In genomic region chr2:170153421-170154271, GRCm38 (mm10) we compare ENCODE assay signal across 8 mouse cellular contexts. TPM values are rescaled to one million over a fixed set of nuclear protein-coding genes. Genes with fewer than 3 reads are reported as not detected.
A peak's percentile ranks its signal among the peaks of the same experiment; 100 is the strongest.
DNase-seq lines count a peak whose midpoint lies in the region; ATAC-seq and TF ChIP-seq lines count a peak whose summit lies in the region.

No protein-coding gene starts in this region.

- H3K4me3 ChIP-seq in forebrain, embryonic 15.5 days = peak overlapping the region; percentile 27
- peak overlapping the region; percentile 28 for H3K4me3 ChIP-seq in hindbrain, embryonic 11.5 days (ENCODE audit: low read depth, low read length)
- peak overlapping the region; percentile 37 for H3K4me3 ChIP-seq in limb, embryonic 15.5 days
- H3K4me3 ChIP-seq in midbrain, postnatal 0 days (ENCODE audit: low read depth, low read length) = peak overlapping the region; percentile 22; the same call in 1 of the 2 replicates

- no peak overlapping the region for H3K27ac ChIP-seq in forebrain, embryonic 15.5 days (replicated peaks)
- H3K27ac ChIP-seq in hindbrain, embryonic 11.5 days (ENCODE audit: low read depth, low read length) = no peak overlapping the region
- peak overlapping the region; percentile 44; the same call in 1 of the 2 replicates for H3K27ac ChIP-seq in limb, embryonic 15.5 days
- no peak overlapping the region for H3K27ac ChIP-seq in midbrain, postnatal 0 days (ENCODE audit: low read depth, low read length)

- TF ChIP-seq CTCF in midbrain, postnatal 0 days (IDR thresholded peaks at IDR 0.05) = no peak

- WGBS in forebrain, embryonic 15.5 days = 4% methylated on average over 37 of the region's 37 CpGs
- 1% methylated on average over 37 of the region's 37 CpGs for WGBS in hindbrain, embryonic 11.5 days
- WGBS in limb, embryonic 15.5 days = 6% methylated on average over 37 of the region's 37 CpGs
- WGBS in midbrain, postnatal 0 days = 10% methylated on average over 37 of the region's 37 CpGs

- H3K4me1 ChIP-seq in forebrain, embryonic 15.5 days = peaks cover 31% of the 10 kb centered on the region
- no peaks in the 10 kb centered on the region for H3K4me1 ChIP-seq in hindbrain, embryonic 11.5 days (replicated peaks; ENCODE audit: control insufficient read depth, insufficient read depth, low read length)
- H3K4me1 ChIP-seq in limb, embryonic 15.5 days = peaks cover 23% of the 10 kb centered on the region
- no peaks in the 10 kb centered on the region for H3K4me1 ChIP-seq in midbrain, postnatal 0 days (ENCODE audit: insufficient read depth, low read length)

- no peaks in the 10 kb centered on the region for H3K9me3 ChIP-seq in forebrain, embryonic 15.5 days
- no peaks in the 10 kb centered on the region for H3K9me3 ChIP-seq in hindbrain, embryonic 11.5 days (ENCODE audit: control insufficient read depth, low read length)
- H3K9me3 ChIP-seq in limb, embryonic 15.5 days = no peaks in the 10 kb centered on the region
- H3K9me3 ChIP-seq in midbrain, postnatal 0 days (ENCODE audit: low read length) = no peaks in the 10 kb centered on the region

- DNase-seq in adrenal gland, adult 8-10 months = peak; percentile 55
- DNase-seq in hindbrain, embryonic 11.5 days (ENCODE audit: low spot score) = peak; percentile 58
- DNase-seq in midbrain, postnatal 0 days (ENCODE audit: low spot score) = no peak
- peak; percentile 63 for DNase-seq in thymus, postnatal 25 days
- DNase-seq in left cerebral cortex, adult 11 months (ENCODE audit: low spot score) = no peak

- H3K9ac ChIP-seq in forebrain, embryonic 15.5 days (replicated peaks) = 0 out of 2 replicates have a peak overlapping the region, but pooled peaks have one; percentile 19
- peak overlapping the region; percentile 35 for H3K9ac ChIP-seq in hindbrain, embryonic 11.5 days (ENCODE audit: low read depth, low read length)
- H3K9ac ChIP-seq in limb, embryonic 15.5 days = peak overlapping the region; percentile 12; the same call in 1 of the 2 replicates
- no peak overlapping the region for H3K9ac ChIP-seq in midbrain, postnatal 0 days (replicated peaks; ENCODE audit: low read length, poor library complexity, severe bottlenecking)

- H3K27me3 ChIP-seq in forebrain, embryonic 15.5 days = no peaks in the 10 kb centered on the region
- no peaks in the 10 kb centered on the region for H3K27me3 ChIP-seq in hindbrain, embryonic 11.5 days (ENCODE audit: control insufficient read depth, insufficient read depth, low read length)
- no peaks in the 10 kb centered on the region for H3K27me3 ChIP-seq in limb, embryonic 15.5 days
- no peaks in the 10 kb centered on the region for H3K27me3 ChIP-seq in midbrain, postnatal 0 days (ENCODE audit: insufficient read depth, low read length)

- H3K4me2 ChIP-seq in forebrain, embryonic 15.5 days (replicated peaks) = peak overlapping the region; percentile 50
- peak overlapping the region; percentile 63 for H3K4me2 ChIP-seq in hindbrain, embryonic 11.5 days (replicated peaks; ENCODE audit: low read depth, low read length)
- peak overlapping the region; percentile 67 for H3K4me2 ChIP-seq in limb, embryonic 15.5 days
- H3K4me2 ChIP-seq in midbrain, postnatal 0 days (ENCODE audit: low read depth, low read length, poor library complexity, severe bottlenecking) = peak overlapping the region; percentile 36

- no peaks in the 10 kb centered on the region for H3K36me3 ChIP-seq in forebrain, embryonic 15.5 days
- H3K36me3 ChIP-seq in hindbrain, embryonic 11.5 days (ENCODE audit: control insufficient read depth, insufficient read depth, low read length) = no peaks in the 10 kb centered on the region
- no peaks in the 10 kb centered on the region for H3K36me3 ChIP-seq in limb, embryonic 15.5 days
- no peaks in the 10 kb centered on the region for H3K36me3 ChIP-seq in midbrain, postnatal 0 days (ENCODE audit: insufficient read depth, low read length)

- peak; percentile 28 for ATAC-seq in CD4-positive, CD25-positive, alpha-beta regulatory T cell, adult 4 months
- no peak for ATAC-seq in forebrain, embryonic 15.5 days (replicated peaks)
- ATAC-seq in hindbrain, embryonic 11.5 days (ENCODE audit: low FRiP score) = no peak
- no peak for ATAC-seq in limb, embryonic 15.5 days (ENCODE audit: insufficient number of reproducible peaks, low FRiP score, low TSS enrichment, low read depth)
- ATAC-seq in midbrain, postnatal 0 days (ENCODE audit: low FRiP score) = no peak

RNA-seq across cellular contexts. Expression of gene Zfp217, which starts 5.7 kb away (rescaled TPM):
- 10 to 100 TPM in 1 of 2 experiments, 1 to 10 TPM in 1; 8.1 to 10.4 TPM for polyA plus RNA-seq in CD4-positive, CD25-positive, alpha-beta regulatory T cell, adult 4 months (2017; shearing (Covaris generic))
- total RNA-seq in adrenal gland, adult 8-10 months (2022) = 10 to 100 TPM; 23.0 to 38.9 (median 32.6) TPM
- 1.4 and 1.9 TPM in 2 replicates for polyA plus RNA-seq in forebrain, embryonic 15.5 days (2015; fragmentation: Nextera tagmentation; extraction: Ambion mirVana)
- polyA plus RNA-seq in hindbrain, embryonic 11.5 days (2014; fragmentation: Nextera tagmentation; extraction: Ambion mirVana) = 3.2 and 4.8 TPM in 2 replicates
- 2.9 and 3.3 TPM in 2 replicates for polyA plus RNA-seq in limb, embryonic 15.5 days (2015; fragmentation: Nextera tagmentation; extraction: Ambion mirVana)
- 3.7 and 3.8 TPM in 2 replicates for total RNA-seq in midbrain, postnatal 0 days (2014; rRNA removed)
- polyA plus RNA-seq in midbrain, postnatal 0 days (2015; fragmentation: Nextera tagmentation; extraction: Ambion mirVana) = 0.44 and 0.49 TPM in 2 replicates

Comparison
In these comparisons a context has a peak if more than half of its experiments do, and no peak if none do; other contexts are left out.
1. DNase-seq: peak in adrenal gland, adult 8-10 months (single experiment), hindbrain, embryonic 11.5 days (single experiment) and thymus, postnatal 25 days (single experiment); none in midbrain, postnatal 0 days (single experiment) and left cerebral cortex, adult 11 months (single experiment).
2. Peak in every context shown above with its lines, with median percentiles within 50 percentile points of each other: H3K4me2 ChIP-seq and H3K4me3 ChIP-seq.